21 mouse cellular contexts compared by ENCODE assay signal in the genomic region with DNA sequence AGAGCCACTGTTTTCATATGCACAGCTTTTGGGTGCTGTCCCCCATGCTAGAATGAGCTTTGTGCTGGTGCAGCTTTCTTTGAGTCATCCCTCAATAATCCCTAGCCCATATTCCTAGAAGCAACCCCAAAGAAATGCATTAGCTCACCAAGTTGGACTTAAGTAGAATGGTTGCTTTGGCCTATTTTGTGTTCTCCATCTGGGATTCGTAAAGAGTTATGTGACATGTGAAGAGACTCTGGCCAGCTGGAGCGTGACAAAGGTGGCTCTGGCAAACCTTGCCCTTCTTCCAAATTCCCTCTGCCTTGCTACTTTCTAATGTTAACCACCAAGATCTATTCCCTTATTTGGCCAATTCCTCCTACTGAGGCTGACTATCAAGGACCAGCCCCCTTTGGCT. TPM values are rescaled to one million over a fixed set of nuclear protein-coding genes. Genes with fewer than 3 reads are reported as not detected.
DNase-seq lines count a peak whose midpoint lies in the region; ATAC-seq and TF ChIP-seq lines count a peak whose summit lies in the region.
"Had no signal": no experiment of that assay in that cellular context is flagged by ENCODE, and none has a peak within 500 bp of the region (broad histone marks: within the 10 kb centered on the region; RNA-seq: fewer than 3 reads in every experiment).

No protein-coding gene starts in this region.

- H3K27me3 ChIP-seq in liver, embryonic 11.5 days (replicated peaks; ENCODE audit: control insufficient read depth, insufficient read depth, low read length), result no peaks in the 10 kb centered on the region
- H3K27me3 ChIP-seq in liver, postnatal 0 days (ENCODE audit: insufficient read depth, low read length), result no peaks in the 10 kb centered on the region
- H3K27me3 ChIP-seq in thymus, adult 2 months (ENCODE audit: control insufficient read depth, insufficient read depth, low read length), result no peaks in the 10 kb centered on the region
- no peaks in the 10 kb centered on the region for H3K27me3 ChIP-seq in forebrain, embryonic 11.5 days (ENCODE audit: control insufficient read depth, insufficient read depth, low read length)
- H3K27me3 ChIP-seq: embryonic facial prominence, embryonic 12.5 days; forebrain, embryonic 12.5 days had no signal

- H3K4me2 ChIP-seq in liver, embryonic 11.5 days, result no peak overlapping the region
- H3K4me2 ChIP-seq in liver, postnatal 0 days (ENCODE audit: low read depth, low read length), result no peak overlapping the region
- H3K4me2 ChIP-seq in forebrain, embryonic 11.5 days (ENCODE audit: low read depth, low read length, severe bottlenecking), result no peak overlapping the region
- H3K4me2 ChIP-seq: embryonic facial prominence, embryonic 12.5 days; forebrain, embryonic 12.5 days had no signal

- DNase-seq in liver, embryonic 11.5 days (ENCODE audit: low spot score), result peak; percentile 18
- no peak for DNase-seq in liver, postnatal 0 days
- DNase-seq in MN1 (ENCODE audit: low spot score), result peak; percentile 36
- peak; percentile 64 for DNase-seq in Muller cell, postnatal 12 days (ENCODE audit: inconsistent ontology term)
- no peak for DNase-seq in thymus, adult 2 months
- no peak for DNase-seq in forebrain, embryonic 11.5 days (ENCODE audit: low spot score)
- DNase-seq: adrenal gland, adult 8-10 months; adrenal gland, postnatal 14 days; adrenal gland, postnatal 36 days; cerebellum, adult 11-12 months; cerebellum, adult 2 months; cerebellum, adult 9-10 months; cerebellum, postnatal 10 days; cerebellum, postnatal 25 days had no signal

- H3K4me1 ChIP-seq in liver, embryonic 11.5 days (replicated peaks; ENCODE audit: control insufficient read depth, insufficient read depth, low read length), result no peaks in the 10 kb centered on the region
- no peaks in the 10 kb centered on the region for H3K4me1 ChIP-seq in liver, postnatal 0 days (ENCODE audit: insufficient read depth)
- H3K4me1 ChIP-seq in thymus, adult 2 months (replicated peaks; ENCODE audit: control insufficient read depth, insufficient read depth, low read length), result no peaks in the 10 kb centered on the region
- no peaks in the 10 kb centered on the region for H3K4me1 ChIP-seq in forebrain, embryonic 11.5 days (replicated peaks; ENCODE audit: control insufficient read depth, insufficient read depth, low read length)
- H3K4me1 ChIP-seq: embryonic facial prominence, embryonic 10.5 days; embryonic facial prominence, embryonic 12.5 days; forebrain, embryonic 12.5 days had no signal

- no peak for ATAC-seq in liver, embryonic 11.5 days (replicated peaks; ENCODE audit: low FRiP score)
- no peak for ATAC-seq in liver, postnatal 0 days
- no peak for ATAC-seq in forebrain, embryonic 11.5 days (replicated peaks; ENCODE audit: low FRiP score)
- ATAC-seq: forebrain, embryonic 14.5 days; forebrain, embryonic 16.5 days had no signal

- WGBS in liver, embryonic 11.5 days, result 78% methylated on average over 2 of the region's 2 CpGs
- 78% methylated on average over 2 of the region's 2 CpGs for WGBS in liver, postnatal 0 days (ENCODE audit: insufficient replicate concordance)
- WGBS in thymus, adult 2 months, result 98% methylated on average over 2 of the region's 2 CpGs
- 84% methylated on average over 2 of the region's 2 CpGs for WGBS in forebrain, embryonic 11.5 days

- no peaks in the 10 kb centered on the region for H3K9me3 ChIP-seq in liver, embryonic 11.5 days (ENCODE audit: control insufficient read depth, low read length)
- H3K9me3 ChIP-seq in liver, postnatal 0 days (ENCODE audit: low read length), result no peaks in the 10 kb centered on the region
- H3K9me3 ChIP-seq in forebrain, embryonic 11.5 days (ENCODE audit: control insufficient read depth, low read length), result no peaks in the 10 kb centered on the region; the same call in 1 of the 2 replicates

- TF ChIP-seq CTCF in liver, postnatal 0 days (IDR thresholded peaks at IDR 0.05; ENCODE audit: low read depth), result no peak
- TF ChIP-seq CTCF in thymus, adult 2 months (IDR thresholded peaks at IDR 0.05; ENCODE audit: borderline replicate concordance, control insufficient read depth, extremely low read depth, insufficient read depth, low read length, poor library complexity), result no peak

- H3K9ac ChIP-seq in liver, embryonic 11.5 days (ENCODE audit: low read depth, low read length), result no peak overlapping the region
- H3K9ac ChIP-seq in liver, postnatal 0 days (replicated peaks), result no peak overlapping the region
- no peak overlapping the region for H3K9ac ChIP-seq in forebrain, embryonic 11.5 days (ENCODE audit: low read length)
- H3K9ac ChIP-seq: embryonic facial prominence, embryonic 12.5 days; forebrain, embryonic 12.5 days had no signal

- no peak for TF ChIP-seq POLR2A in thymus, adult 2 months (IDR thresholded peaks at IDR 0.05; ENCODE audit: control insufficient read depth, extremely low read depth, insufficient read depth, low read length, poor library complexity)

- H3K27ac ChIP-seq in liver, embryonic 11.5 days (ENCODE audit: low read depth, low read length), result no peak overlapping the region
- H3K27ac ChIP-seq in liver, postnatal 0 days (ENCODE audit: low read depth), result no peak overlapping the region
- H3K27ac ChIP-seq in thymus, adult 2 months (ENCODE audit: control insufficient read depth, insufficient read depth, low read length), result no peak overlapping the region
- no peak overlapping the region for H3K27ac ChIP-seq in forebrain, embryonic 11.5 days (ENCODE audit: low read depth, low read length)
- H3K27ac ChIP-seq: embryonic facial prominence, embryonic 10.5 days; embryonic facial prominence, embryonic 12.5 days; forebrain, embryonic 12.5 days had no signal

- H3K36me3 ChIP-seq in liver, embryonic 11.5 days (ENCODE audit: control insufficient read depth, insufficient read depth, low read length), result no peaks in the 10 kb centered on the region
- H3K36me3 ChIP-seq in liver, postnatal 0 days (replicated peaks; ENCODE audit: insufficient read depth, low read length), result no peaks in the 10 kb centered on the region
- H3K36me3 ChIP-seq in thymus, adult 2 months (ENCODE audit: control insufficient read depth, insufficient read depth, low read length), result no peaks in the 10 kb centered on the region
- H3K36me3 ChIP-seq in forebrain, embryonic 11.5 days (ENCODE audit: control insufficient read depth, insufficient read depth, low read length), result no peaks in the 10 kb centered on the region
- H3K36me3 ChIP-seq: embryonic facial prominence, embryonic 10.5 days; embryonic facial prominence, embryonic 12.5 days; forebrain, embryonic 12.5 days had no signal

- no peak for TF ChIP-seq EP300 in liver, postnatal 0 days (IDR thresholded peaks at IDR 0.05; ENCODE audit: low read depth)

- no peak overlapping the region for H3K4me3 ChIP-seq in liver, embryonic 11.5 days (ENCODE audit: low read depth, low read length)
- H3K4me3 ChIP-seq in liver, postnatal 0 days (ENCODE audit: low read depth, low read length), result no peak overlapping the region
- H3K4me3 ChIP-seq in thymus, adult 2 months (ENCODE audit: control insufficient read depth, insufficient read depth, low read length), result no peak overlapping the region
- no peak overlapping the region for H3K4me3 ChIP-seq in forebrain, embryonic 11.5 days (ENCODE audit: low read depth, low read length)
- H3K4me3 ChIP-seq: embryonic facial prominence, embryonic 10.5 days; embryonic facial prominence, embryonic 12.5 days; forebrain, embryonic 12.5 days had no signal

RNA-seq across cellular contexts. Expression of gene Insr, which starts 22.7 kb away (rescaled TPM):
- polyA plus RNA-seq in liver, embryonic 11.5 days (2014; fragmentation: Nextera tagmentation; extraction: Ambion mirVana), result 26.5 and 34.5 TPM in 2 replicates
- 28.9 and 31.3 TPM in 2 replicates for polyA plus RNA-seq in liver, postnatal 0 days (2015; fragmentation: Nextera tagmentation; extraction: Ambion mirVana)
- polyA plus RNA-seq in thymus, adult 2 months (2012; rRNA removed), result 22.0 and 26.3 TPM in 2 replicates
- 40.3 and 46.2 TPM in 2 replicates for polyA plus RNA-seq in forebrain, embryonic 11.5 days (2014; fragmentation: Nextera tagmentation; extraction: Ambion mirVana)

RNA-seq across cellular contexts. Expression of gene A430078G23Rik, which starts 51.1 kb away (rescaled TPM):
- polyA plus RNA-seq in liver, embryonic 11.5 days (2014; fragmentation: Nextera tagmentation; extraction: Ambion mirVana), result 0.32 and 0.40 TPM in 2 replicates
- polyA plus RNA-seq in liver, postnatal 0 days (2015; fragmentation: Nextera tagmentation; extraction: Ambion mirVana), result 1.2 and 1.7 TPM in 2 replicates
- 30.2 and 30.7 TPM in 2 replicates for polyA plus RNA-seq in thymus, adult 2 months (2012; rRNA removed)
- not detected in 2 replicates for polyA plus RNA-seq in forebrain, embryonic 11.5 days (2014; fragmentation: Nextera tagmentation; extraction: Ambion mirVana)
- polyA plus RNA-seq: C2C12; cerebellum, adult 2 months; cortical plate, adult 2 months; embryonic facial prominence, embryonic 12.5 days had no signal

Comparison
In these comparisons a context has a peak if more than half of its experiments do, and no peak if none do; other contexts are left out.
1. DNase-seq: peak in liver, embryonic 11.5 days (single experiment), MN1 (single experiment) and Muller cell, postnatal 12 days (single experiment); none in liver, postnatal 0 days (single experiment), thymus, adult 2 months (single experiment) and forebrain, embryonic 11.5 days (single experiment).
2. RNA of gene A430078G23Rik, which starts 51.1 kb away (polyA plus RNA-seq): 30.2 to 30.7 TPM in thymus, adult 2 months; 1.2 to 1.7 TPM in liver, postnatal 0 days, 0.32 to 0.40 TPM in liver, embryonic 11.5 days and not detected in forebrain, embryonic 11.5 days; every median in the first group is over 10 times any median in the second.